Mouse (Mus musculus): ENCODE measurements around the gene Prim1. TPM values are rescaled to one million over a fixed set of nuclear protein-coding genes. Genes with fewer than 3 reads are reported as not detected.

Prim1 gene
- 18.1 and 22.6 TPM in 2 replicates for polyA plus RNA-seq (2015; fragmentation: Nextera tagmentation; extraction: Ambion mirVana)

DNA sequence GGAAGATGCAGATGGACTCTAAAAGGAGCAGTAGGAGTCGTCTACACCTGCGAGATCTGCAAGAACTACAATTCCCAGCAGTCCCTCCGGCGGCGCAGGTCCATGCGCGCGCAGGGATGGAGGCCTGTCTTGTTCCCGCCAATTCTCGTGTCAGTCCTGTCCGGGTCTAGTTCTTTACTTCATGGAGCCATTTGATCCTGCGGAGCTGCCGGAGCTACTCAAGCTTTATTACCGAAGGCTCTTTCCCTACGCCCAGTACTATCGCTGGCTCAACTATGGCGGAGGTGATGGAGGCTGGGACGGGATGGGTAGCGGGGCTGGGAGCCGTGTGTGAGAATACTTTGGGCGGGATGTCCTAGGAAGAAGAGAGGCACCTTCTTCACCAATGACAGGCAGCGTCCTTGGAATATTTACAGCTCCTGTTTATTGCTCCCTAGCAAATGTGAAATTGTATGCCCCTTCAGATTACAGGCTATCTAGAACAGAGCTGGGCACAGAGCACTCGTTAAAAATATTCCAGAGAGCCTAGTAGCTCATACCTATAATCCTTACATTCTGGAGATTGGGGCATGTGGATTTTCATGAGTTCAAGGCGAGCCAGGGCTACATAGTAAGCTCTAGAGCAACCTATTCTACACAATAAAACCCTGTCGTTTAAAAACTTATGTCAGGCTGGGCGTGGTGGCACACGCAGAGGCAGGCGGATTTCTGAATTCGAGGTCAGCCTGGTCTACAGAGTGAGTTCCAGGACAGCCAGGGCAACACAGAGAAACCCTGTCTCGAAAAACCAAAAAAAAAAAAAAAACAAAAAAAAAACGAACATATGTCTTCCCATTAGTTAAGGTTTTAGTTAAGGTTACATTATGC, at the start of gene Prim1:
Prim1 (plus strand) TSS at position 101 of the 867 bp plus-strand sequence.

DNA sequence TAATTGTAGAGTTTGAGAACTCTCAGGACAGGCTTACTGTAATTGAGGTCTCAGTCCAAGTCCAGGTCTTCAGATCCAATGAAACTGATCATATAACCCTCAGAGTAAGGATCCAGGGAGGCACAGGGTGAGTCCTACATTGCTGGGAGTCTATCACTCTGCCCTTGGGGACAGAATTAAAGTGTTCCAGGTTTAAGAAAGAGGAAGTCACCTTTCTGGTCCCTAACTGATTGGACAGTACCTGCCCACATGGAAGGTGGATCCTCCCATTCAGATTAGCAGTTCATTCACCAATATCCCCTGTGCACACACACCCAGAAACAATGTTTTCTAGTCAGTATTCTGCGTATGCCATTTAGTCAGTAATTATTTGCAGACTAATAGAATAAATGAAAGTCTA, 7.5 kb upstream of the Prim1 start, which contains the start of gene Hsd17b6:
Hsd17b6 (minus strand) TSS at position 166 of the 400 bp plus-strand sequence.

DNA sequence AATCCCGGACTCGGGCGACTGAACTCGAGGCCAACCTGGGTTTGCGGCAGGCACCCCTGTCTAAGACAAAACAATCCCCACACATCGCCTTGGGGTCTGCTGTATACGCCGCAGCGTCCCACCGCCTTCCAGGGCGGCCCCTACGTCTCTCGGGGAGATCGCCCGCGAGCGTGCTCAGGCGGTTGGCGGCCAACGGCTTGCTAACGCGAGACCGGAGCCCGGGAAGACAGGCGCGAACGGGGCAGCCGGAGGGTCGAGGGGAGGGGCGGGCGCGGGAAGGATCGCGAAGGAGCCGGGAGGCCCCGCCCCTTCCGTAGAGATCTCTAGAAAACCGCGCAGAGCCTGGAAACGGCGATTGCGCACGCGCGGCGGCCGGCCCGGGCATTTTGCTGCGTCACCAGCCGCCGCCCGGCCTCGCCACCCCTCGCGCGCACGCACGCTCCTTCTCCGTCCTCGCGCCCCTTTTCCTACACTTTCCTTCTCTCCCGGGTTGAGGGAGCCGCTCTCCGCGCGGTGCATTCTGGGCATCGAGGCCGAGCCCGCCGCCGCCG, 43.7 kb downstream of the Prim1 start, which contains the start of gene Ptges3:
Ptges3 (plus strand) TSS at position 354 of the 551 bp plus-strand sequence.

Other genes with a start within 250 kb of the Prim1 start
- 0.14 and 0.27 TPM in 2 replicates for gene Rdh9, start 238.8 kb upstream of the Prim1 start, polyA plus RNA-seq (2015; fragmentation: Nextera tagmentation; extraction: Ambion mirVana)
- gene Rdh16, start 214.0 kb upstream of the Prim1 start, polyA plus RNA-seq (2015; fragmentation: Nextera tagmentation; extraction: Ambion mirVana): not detected in 2 replicates
- not detected in 2 replicates for gene Rdh19, start 165.2 kb upstream of the Prim1 start, polyA plus RNA-seq (2015; fragmentation: Nextera tagmentation; extraction: Ambion mirVana)
- not detected in 2 replicates for gene Rdh16f2, start 148.7 kb upstream of the Prim1 start, polyA plus RNA-seq (2015; fragmentation: Nextera tagmentation; extraction: Ambion mirVana)
- gene Rdh7, start 126.4 kb upstream of the Prim1 start, polyA plus RNA-seq (2015; fragmentation: Nextera tagmentation; extraction: Ambion mirVana): 0.12 TPM in 1 of 2 replicates, not detected in the other
- gene Sdr9c7, start 116.7 kb upstream of the Prim1 start, polyA plus RNA-seq (2015; fragmentation: Nextera tagmentation; extraction: Ambion mirVana): 0.07 TPM in 1 of 2 replicates, not detected in the other
- gene Hsd17b6, start 7.6 kb upstream of the Prim1 start, polyA plus RNA-seq (2015; fragmentation: Nextera tagmentation; extraction: Ambion mirVana): not detected in 2 replicates
- gene Naca, start 20.4 kb downstream of the Prim1 start, polyA plus RNA-seq (2015; fragmentation: Nextera tagmentation; extraction: Ambion mirVana): 648 and 722 TPM in 2 replicates
- gene Ptges3, start 43.8 kb downstream of the Prim1 start, polyA plus RNA-seq (2015; fragmentation: Nextera tagmentation; extraction: Ambion mirVana): 280 and 335 TPM in 2 replicates
- gene Atp5b, start 68.1 kb downstream of the Prim1 start, polyA plus RNA-seq (2015; fragmentation: Nextera tagmentation; extraction: Ambion mirVana): 2,155 and 2,375 TPM in 2 replicates
- 6.9 and 7.2 TPM in 2 replicates for gene Baz2a, start 76.4 kb downstream of the Prim1 start, polyA plus RNA-seq (2015; fragmentation: Nextera tagmentation; extraction: Ambion mirVana)
- gene Rbms2, start 165.1 kb downstream of the Prim1 start, polyA plus RNA-seq (2015; fragmentation: Nextera tagmentation; extraction: Ambion mirVana): 28.2 and 31.3 TPM in 2 replicates
- gene Gls2, start 179.3 kb downstream of the Prim1 start, polyA plus RNA-seq (2015; fragmentation: Nextera tagmentation; extraction: Ambion mirVana): 0.37 and 0.49 TPM in 2 replicates
- gene Spryd4, start 196.6 kb downstream of the Prim1 start, polyA plus RNA-seq (2015; fragmentation: Nextera tagmentation; extraction: Ambion mirVana): 20.3 and 21.2 TPM in 2 replicates
- gene Mip, start 210.7 kb downstream of the Prim1 start, polyA plus RNA-seq (2015; fragmentation: Nextera tagmentation; extraction: Ambion mirVana): not detected in 2 replicates
- gene Timeless, start 216.9 kb downstream of the Prim1 start, polyA plus RNA-seq (2015; fragmentation: Nextera tagmentation; extraction: Ambion mirVana): 10.5 and 13.6 TPM in 2 replicates
- 0.12 TPM in 1 of 2 replicates, not detected in the other for gene Apon, start 238.9 kb downstream of the Prim1 start, polyA plus RNA-seq (2015; fragmentation: Nextera tagmentation; extraction: Ambion mirVana)

Data from urinary bladder, postnatal 0 days (tissue).